Mouse (Mus musculus): ENCODE data around the gene Tex2.
A peak's percentile ranks its signal among the peaks of the same experiment; 100 is the strongest.
"Not testable (repeated sequence)": the region's sequence is repeated elsewhere in the genome, so short reads cannot be mapped to it uniquely, and the experiment has no call there.

The Tex2 gene

GRCm38 (mm10) chr11:106618768-106619167, 5.5 kb upstream of the Tex2 start:
- DNase-seq (ENCODE audit: low spot score in 2 of 2): not testable (repeated sequence)

DNA sequence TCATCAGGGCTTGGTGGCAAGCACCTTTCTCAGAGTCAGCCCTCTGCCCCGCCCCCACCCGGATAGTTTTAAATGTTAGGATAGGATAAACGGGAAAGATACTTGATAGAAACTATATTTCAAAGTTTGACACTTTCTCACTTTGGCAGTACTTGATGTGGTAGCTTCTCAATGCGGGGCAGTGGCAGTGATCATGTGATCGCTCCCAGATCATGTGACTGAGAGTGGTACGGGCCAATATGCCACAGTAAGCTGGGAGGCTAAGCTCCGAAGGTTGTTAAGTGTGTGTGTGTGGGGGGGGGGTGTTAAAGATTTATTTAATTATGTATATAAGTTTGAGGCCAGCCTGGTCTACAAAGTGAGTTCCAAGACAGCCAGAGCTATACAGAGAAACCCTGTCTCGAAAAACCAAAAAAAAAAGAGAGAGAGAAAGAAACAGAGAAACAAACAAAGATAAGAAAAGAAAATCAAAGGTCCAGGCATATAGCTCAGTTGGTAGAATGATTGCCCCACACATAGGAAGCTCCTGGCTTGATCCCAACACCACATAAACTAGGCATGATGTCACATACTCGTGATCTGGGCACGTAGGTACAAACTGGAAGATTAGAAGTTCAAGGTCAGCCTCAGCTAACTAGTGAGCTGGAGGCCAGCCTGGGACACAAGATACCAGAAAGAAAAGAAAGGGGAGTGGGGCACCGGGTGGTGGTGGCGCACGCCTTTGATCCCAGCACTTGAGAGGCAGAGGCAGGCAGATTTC, 4.8 kb upstream of the Tex2 start:
- no peak for DNase-seq (ENCODE audit: low spot score in 2 of 2)

DNA sequence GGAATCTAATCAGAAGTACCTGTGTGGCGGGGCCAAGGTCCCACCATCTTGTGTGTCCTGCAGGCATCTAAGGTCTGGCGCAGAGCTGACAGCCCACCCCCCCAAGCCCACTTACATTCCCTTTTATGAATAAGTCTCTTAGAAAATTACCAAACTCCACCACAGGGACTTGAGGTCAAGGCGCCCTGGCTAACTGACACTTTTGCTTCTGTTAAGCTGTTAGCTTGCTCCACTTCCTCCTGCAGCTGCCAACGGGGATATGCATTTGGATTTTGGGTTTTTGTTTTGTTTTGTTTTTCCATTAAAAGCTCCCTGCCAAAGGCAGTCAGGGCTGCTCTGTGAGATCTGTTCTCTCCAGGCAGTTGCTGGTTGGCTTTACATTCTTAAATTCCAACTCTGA, 2.3 kb upstream of the Tex2 start:
- no peak for DNase-seq (ENCODE audit: low spot score in 2 of 2)

DNA sequence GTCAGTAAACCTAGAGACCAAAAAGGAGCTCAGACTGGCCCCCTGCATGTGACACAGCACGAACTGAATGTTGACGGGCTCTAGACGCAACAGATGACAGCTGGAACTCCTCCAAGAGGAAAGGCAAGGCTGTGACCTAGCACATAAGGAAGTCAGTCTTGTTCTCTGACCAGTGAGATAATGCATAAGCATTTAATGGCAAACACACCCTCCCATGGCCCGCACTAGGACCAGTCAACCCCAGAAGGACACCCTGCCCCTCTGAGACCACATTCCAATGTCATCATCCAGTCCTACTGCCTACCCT, 1.1 kb upstream of the Tex2 start:
- DNase-seq (ENCODE audit: low spot score in 2 of 2): no peak

GRCm38 (mm10) chr11:106613638-106614338, 565 bp upstream of the Tex2 start:
- no peak for DNase-seq (ENCODE audit: low spot score in 2 of 2)

DNA sequence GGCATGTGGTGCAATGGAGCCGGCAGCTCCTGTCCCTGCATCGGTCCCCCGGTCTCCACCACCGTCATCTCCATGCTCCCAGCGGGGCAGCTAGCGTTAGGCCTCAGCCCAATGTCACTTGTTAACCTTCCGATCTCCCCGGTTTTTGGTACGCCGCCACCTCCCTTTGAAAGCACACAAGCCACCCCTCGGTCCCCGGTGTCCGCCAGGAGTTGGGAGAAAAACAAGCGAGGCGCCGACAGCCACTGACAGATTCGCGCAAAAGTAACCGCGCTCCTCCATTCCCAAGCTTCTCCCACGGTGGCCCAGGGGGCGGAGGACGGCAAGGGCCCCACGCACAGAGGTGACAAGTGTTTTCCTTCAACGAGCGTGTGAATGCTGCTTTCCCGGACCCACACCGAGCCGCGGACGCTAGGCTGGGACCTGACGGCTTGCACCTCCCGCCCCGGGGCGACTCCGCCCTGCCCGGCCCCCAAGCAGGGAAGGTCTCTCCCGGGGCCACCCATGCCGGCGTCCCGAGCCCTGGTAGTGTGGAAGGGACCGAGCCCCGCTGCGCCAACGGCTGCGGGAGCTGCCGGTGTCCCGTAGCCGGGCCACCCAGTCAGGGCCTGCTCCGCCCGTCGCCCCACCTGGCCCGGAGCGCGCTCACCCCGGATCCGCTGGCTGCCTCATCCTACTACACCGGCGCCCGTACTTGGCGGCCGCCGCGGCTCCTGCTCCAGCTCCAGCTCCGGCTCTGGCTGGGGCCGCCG, 838 bp downstream of the Tex2 start:
- peak; percentile 22 to 34 for DNase-seq (ENCODE audit: low spot score in 2 of 2)

DNA sequence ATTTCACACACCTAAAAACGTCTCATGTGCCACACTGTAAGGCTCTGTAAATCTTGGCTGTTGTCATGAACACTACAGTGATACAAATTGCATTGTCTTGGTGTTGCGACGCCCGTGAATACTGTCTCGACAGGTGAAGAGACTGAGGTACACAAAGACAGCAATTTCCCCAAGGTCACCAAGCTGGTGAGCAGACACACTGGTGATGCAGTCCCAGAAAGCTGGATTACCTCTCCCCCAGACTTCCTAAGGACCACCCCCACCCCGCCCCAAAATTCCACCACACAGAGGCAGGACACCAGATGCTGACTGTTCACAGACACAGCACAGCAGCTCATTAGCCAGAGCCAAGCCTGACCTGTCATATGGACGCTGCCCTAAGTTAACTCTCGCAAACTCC, 3.5 kb downstream of the Tex2 start:
- DNase-seq (ENCODE audit: low spot score in 2 of 2): no peak

GRCm38 (mm10) chr11:106607316-106607715, 5.9 kb downstream of the Tex2 start:
- no peak for DNase-seq (ENCODE audit: low spot score in 2 of 2)

- DNase-seq (ENCODE audit: low spot score in 2 of 2): no peak
These were observed 7.2 kb downstream of the Tex2 start for GRCm38 (mm10) chr11:106606042-106606441.

- DNase-seq (ENCODE audit: low spot score in 2 of 2): no peak
These were observed 10.0 kb downstream of the Tex2 start for GRCm38 (mm10) chr11:106603230-106603629.

DNA sequence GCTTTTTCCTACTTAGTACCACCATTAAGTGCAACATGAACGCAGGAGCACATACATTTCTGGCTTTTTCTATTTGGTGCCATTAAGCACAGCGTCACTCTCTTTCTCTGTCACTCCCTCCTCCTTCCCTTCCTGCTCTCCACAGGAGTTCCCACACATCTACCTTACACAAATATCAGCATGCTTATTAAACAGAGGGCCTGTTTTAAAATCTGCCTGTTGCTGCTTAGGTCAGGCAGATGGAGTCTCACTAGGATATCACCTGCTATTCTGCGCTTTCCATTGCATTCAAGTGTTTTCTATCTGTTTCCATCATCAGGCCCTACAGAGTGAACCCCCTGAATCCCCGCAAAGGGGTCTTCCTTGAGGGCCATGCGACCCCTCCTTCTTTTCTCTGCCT, 13.1 kb downstream of the Tex2 start:
- no peak for DNase-seq (ENCODE audit: low spot score in 2 of 2)

DNA sequence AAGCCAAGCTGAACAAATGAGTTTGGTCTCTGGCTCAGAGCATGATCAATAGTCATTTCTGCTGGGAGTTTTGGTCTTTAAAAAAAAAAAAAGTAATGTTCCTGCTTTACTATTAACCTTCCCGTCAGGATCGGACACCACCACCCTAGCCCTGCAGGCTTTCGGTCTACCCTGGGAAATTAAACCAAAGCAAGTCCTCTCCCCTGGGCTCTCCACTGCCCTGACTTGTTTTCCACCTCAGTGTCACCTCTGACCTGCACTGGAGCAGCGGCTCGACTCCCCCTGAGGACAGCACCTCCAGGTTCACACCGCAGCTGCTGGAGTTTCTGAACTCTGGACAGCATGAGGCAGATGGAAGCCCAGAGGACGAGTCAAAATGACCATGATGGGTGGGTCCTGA, 13.9 kb downstream of the Tex2 start:
- no peak for DNase-seq (ENCODE audit: low spot score in 2 of 2)

- DNase-seq (ENCODE audit: low spot score in 2 of 2): no peak
These were observed 14.9 kb downstream of the Tex2 start for GRCm38 (mm10) chr11:106598339-106598738.

DNA sequence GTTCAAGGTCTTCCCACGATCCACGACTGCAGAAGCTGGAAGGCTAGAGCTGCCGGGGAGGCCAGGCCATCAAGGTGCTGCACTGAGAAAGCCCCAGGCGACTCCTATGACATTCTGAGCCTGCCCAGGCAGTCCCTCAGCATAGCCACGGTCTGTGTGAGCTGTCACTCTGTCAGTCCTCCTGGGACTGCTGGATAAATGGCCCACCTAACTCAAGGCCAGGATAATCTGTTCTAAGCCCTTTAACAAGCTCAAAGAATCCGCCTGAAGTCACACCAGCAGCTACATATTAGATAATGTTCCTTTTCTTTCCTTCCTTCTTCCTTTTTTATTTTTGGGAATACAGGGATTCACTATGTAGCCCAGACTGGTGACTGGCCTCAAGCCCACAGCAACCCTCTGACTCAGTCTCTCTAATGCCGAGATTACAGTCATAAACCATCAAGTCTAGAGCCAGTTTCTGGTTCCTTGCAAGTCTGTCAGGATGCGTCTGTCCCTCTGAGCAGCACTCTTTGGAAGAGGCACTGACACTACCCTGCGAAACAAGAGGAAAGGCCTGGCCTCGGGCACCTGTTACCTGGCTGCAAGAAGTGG, 15.4 kb downstream of the Tex2 start:
- no peak for DNase-seq (ENCODE audit: low spot score in 2 of 2)

DNA sequence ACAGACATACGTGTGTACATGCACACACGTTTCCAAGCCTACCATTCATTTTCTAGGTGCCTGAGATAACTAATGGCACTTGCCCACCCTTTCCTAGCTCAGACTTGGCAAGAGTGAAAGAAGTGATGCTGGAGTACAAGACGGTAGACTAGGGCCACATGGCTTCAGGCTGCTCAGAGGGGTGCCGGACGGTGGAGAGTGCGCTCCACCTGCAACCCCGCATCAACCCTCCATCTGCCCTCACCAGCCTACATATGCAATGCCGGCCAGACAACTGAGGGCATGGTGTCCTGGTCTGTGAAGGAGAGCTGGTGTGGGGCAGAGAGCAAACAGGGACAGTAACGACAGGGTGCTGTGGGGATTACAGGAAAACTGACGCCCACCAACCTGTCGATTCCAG, 22.0 kb downstream of the Tex2 start:
- DNase-seq (ENCODE audit: low spot score in 2 of 2): no peak

GRCm38 (mm10) chr11:106590143-106590542, 23.1 kb downstream of the Tex2 start:
- no peak for DNase-seq (ENCODE audit: low spot score in 2 of 2)

DNA sequence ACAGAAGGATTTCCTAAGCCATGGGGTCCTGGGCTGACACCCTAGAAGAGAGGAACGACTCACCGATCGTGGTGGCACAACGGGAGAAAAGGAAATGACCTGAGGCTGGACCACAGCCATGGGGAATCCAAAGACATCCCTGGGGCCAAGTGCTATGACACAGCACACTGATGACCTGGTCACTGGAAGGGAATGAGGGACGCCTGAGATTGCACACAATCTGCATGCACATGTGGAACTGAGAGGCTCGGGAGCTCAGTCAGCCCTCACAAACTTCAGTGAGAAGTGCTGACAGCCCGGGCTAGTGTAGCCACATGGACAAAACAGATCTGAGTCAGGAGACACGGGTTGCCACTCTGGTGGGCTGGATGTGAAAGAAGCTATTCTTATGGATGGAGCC, 24.4 kb downstream of the Tex2 start:
- no peak for DNase-seq (ENCODE audit: low spot score in 2 of 2)

GRCm38 (mm10) chr11:106587786-106588519, 25.3 kb downstream of the Tex2 start:
- no peak for DNase-seq (ENCODE audit: low spot score in 2 of 2)

DNA sequence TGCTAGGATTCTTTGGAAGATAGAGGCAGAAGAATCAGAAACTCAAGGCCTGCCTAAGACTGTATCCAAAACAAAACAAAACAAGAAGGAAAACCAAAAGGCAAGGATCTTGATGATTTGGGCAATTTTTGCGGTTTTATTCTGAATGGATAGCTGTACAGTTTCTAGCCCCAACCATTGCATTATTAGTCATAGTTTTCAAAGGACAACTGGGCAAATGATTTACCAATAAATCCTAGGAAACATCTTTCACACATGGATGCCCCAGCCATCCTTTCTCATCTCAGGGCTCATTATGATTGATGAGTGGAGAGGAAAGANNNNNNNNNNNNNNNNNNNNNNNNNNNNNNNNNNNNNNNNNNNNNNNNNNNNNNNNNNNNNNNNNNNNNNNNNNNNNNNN, 29.4 kb downstream of the Tex2 start:
- no peak for DNase-seq (ENCODE audit: low spot score in 2 of 2)

DNA sequence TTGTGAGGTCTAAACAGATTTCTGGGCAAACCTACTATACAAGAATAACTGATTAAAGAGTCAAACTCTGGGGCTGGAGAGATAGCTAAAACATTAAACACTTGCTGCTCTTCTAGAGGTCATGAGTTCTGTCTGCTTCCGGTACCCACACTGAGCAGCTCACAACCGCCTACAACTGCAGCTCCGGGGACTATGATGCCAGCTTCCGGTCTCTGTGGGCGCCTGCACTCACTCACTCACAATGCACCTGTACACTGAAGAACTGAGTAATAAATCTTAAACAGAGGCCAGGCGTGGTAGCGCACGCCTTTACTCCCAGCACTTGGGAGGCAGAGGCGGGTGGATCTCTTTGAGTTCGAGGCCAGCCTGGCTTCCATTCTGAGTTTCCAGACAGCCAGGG, 31.9 kb downstream of the Tex2 start:
- DNase-seq (ENCODE audit: low spot score in 2 of 2): no peak

- no peak for DNase-seq (ENCODE audit: low spot score in 2 of 2)
These were observed 32.8 kb downstream of the Tex2 start for GRCm38 (mm10) chr11:106580468-106580867.

- no peak for DNase-seq (ENCODE audit: low spot score in 2 of 2)
These were observed 33.3 kb downstream of the Tex2 start for GRCm38 (mm10) chr11:106579957-106580356.

Data from frontal cortex, postnatal 14 days (tissue).